Mouse (Mus musculus): ENCODE data around the gene Ninl. TPM values are rescaled to one million over a fixed set of nuclear protein-coding genes. Genes with fewer than 3 reads are reported as not detected.

The Ninl gene
- total RNA-seq, 1 experiment = 22.4 TPM

- DNase-seq (ENCODE audit: low read depth, low spot score) = no peak
Observed at GRCm38 (mm10) chr2:151038811-151039222, 365 bp downstream of the Ninl start.

GRCm38 (mm10) chr2:151037876-151038552, 1.2 kb downstream of the Ninl start:
- H3K9ac ChIP-seq (ENCODE audit: insufficient read depth, low read depth, low read length, poor library complexity, severe bottlenecking) = peak overlapping the region; percentile 99
- peak overlapping the region; percentile 78 to 95 for H3K4me3 ChIP-seq (ENCODE audit: insufficient read depth in 1 of 2, low read depth in 1 of 2, low read length in 2 of 2, poor library complexity in 1 of 2, severe bottlenecking in 1 of 2)

More at GRCm38 (mm10) chr2:151038811-151039222, 365 bp downstream of the Ninl start:
- H3K4me3 ChIP-seq (ENCODE audit: insufficient read depth in 1 of 2, low read depth in 1 of 2, low read length in 2 of 2, poor library complexity in 1 of 2, severe bottlenecking in 1 of 2) = peak overlapping the region; percentile 78 to 95
- no peaks in the 10 kb centered on the region for H3K36me3 ChIP-seq (ENCODE audit: control insufficient read depth, insufficient read depth, low read length, poor library complexity, severe bottlenecking)
- H3K9ac ChIP-seq (ENCODE audit: insufficient read depth, low read depth, low read length, poor library complexity, severe bottlenecking) = peak overlapping the region; percentile 99
- no peaks in the 10 kb centered on the region for H3K9me3 ChIP-seq (ENCODE audit: control insufficient read depth, insufficient read depth, low read depth, low read length)
- in situ Hi-C loops (cut with MboI; ENCODE audit: low sequenced_read_pairs in 2 of 2, unreplicated experiment in 2 of 2) = no loop called here
- peak overlapping the region; percentile 19; the same call in 1 of the 2 replicates for H3K27ac ChIP-seq (ENCODE audit: insufficient read depth, low read depth, low read length, poor library complexity, severe bottlenecking)
- peaks cover 0 to 6% of the 10 kb centered on the region in 2 experiments; a peak in 2 of 4 replicates for H3K4me1 ChIP-seq (ENCODE audit: control insufficient read depth in 2 of 2, insufficient read depth in 2 of 2, low read length in 2 of 2, poor library complexity in 1 of 2)
- TF ChIP-seq CHD2 (IDR thresholded peaks at IDR 0.05; ENCODE audit: low read depth, low read length) = no peak
- no peak for TF ChIP-seq ZC3H11A (IDR thresholded peaks at IDR 0.05; ENCODE audit: borderline replicate concordance, low read depth, low read length)
- no peak; the same call in 1 of the 2 replicates for TF ChIP-seq MAFK (IDR thresholded peaks at IDR 0.05; ENCODE audit: insufficient read depth, low read depth, low read length)
- TF ChIP-seq HCFC1 (IDR thresholded peaks at IDR 0.05; ENCODE audit: borderline replicate concordance, insufficient read depth, low read length) = no peak
- TF ChIP-seq ZNF384 (IDR thresholded peaks at IDR 0.05; ENCODE audit: low read depth, low read length) = no peak

GRCm38 (mm10) chr2:151037292-151037691, 1.9 kb downstream of the Ninl start:
- TF ChIP-seq ZC3H11A (IDR thresholded peaks at IDR 0.05; ENCODE audit: borderline replicate concordance, low read depth, low read length) (no peak), MAFK (IDR thresholded peaks at IDR 0.05; ENCODE audit: insufficient read depth, low read depth, low read length) (no peak), HCFC1 (IDR thresholded peaks at IDR 0.05; ENCODE audit: borderline replicate concordance, insufficient read depth, low read length) (no peak), ZNF384 (IDR thresholded peaks at IDR 0.05; ENCODE audit: low read depth, low read length) (no peak), CHD2 (IDR thresholded peaks at IDR 0.05; ENCODE audit: low read depth, low read length) (no peak)
- Histone ChIP-seq H3K36me3 (ENCODE audit: control insufficient read depth, insufficient read depth, low read length, poor library complexity, severe bottlenecking) (no peaks in the 10 kb centered on the region), H3K9ac (ENCODE audit: insufficient read depth, low read depth, low read length, poor library complexity, severe bottlenecking) (no peak overlapping the region), H3K4me1 (ENCODE audit: control insufficient read depth in 2 of 2, insufficient read depth in 2 of 2, low read length in 2 of 2, poor library complexity in 1 of 2) (peaks cover 0 to 6% of the 10 kb centered on the region in 2 experiments; a peak in 2 of 4 replicates), H3K9me3 (ENCODE audit: control insufficient read depth, insufficient read depth, low read depth, low read length) (no peaks in the 10 kb centered on the region), H3K27ac (ENCODE audit: insufficient read depth, low read depth, low read length, poor library complexity, severe bottlenecking) (no peak overlapping the region), H3K4me3 (ENCODE audit: insufficient read depth in 1 of 2, low read depth in 1 of 2, low read length in 2 of 2, poor library complexity in 1 of 2, severe bottlenecking in 1 of 2) (no peak overlapping the region)
- no peak for DNase-seq (ENCODE audit: low read depth, low spot score)
- in situ Hi-C loops (cut with MboI; ENCODE audit: low sequenced_read_pairs in 2 of 2, unreplicated experiment in 2 of 2) = no loop called here

More at GRCm38 (mm10) chr2:151037876-151038552, 1.2 kb downstream of the Ninl start:
- Histone ChIP-seq H3K9me3 (ENCODE audit: control insufficient read depth, insufficient read depth, low read depth, low read length) (no peaks in the 10 kb centered on the region), H3K36me3 (ENCODE audit: control insufficient read depth, insufficient read depth, low read length, poor library complexity, severe bottlenecking) (no peaks in the 10 kb centered on the region), H3K4me1 (ENCODE audit: control insufficient read depth in 2 of 2, insufficient read depth in 2 of 2, low read length in 2 of 2, poor library complexity in 1 of 2) (peaks cover 0 to 6% of the 10 kb centered on the region in 2 experiments; a peak in 2 of 4 replicates), H3K27ac (ENCODE audit: insufficient read depth, low read depth, low read length, poor library complexity, severe bottlenecking) (no peak overlapping the region)
- in situ Hi-C loops (cut with MboI; ENCODE audit: low sequenced_read_pairs in 2 of 2, unreplicated experiment in 2 of 2) = no loop called here
- DNase-seq (ENCODE audit: low read depth, low spot score) = no peak
- TF ChIP-seq CHD2 (IDR thresholded peaks at IDR 0.05; ENCODE audit: low read depth, low read length) = no peak
- no peak for TF ChIP-seq MAFK (IDR thresholded peaks at IDR 0.05; ENCODE audit: insufficient read depth, low read depth, low read length)
- TF ChIP-seq ZNF384 (IDR thresholded peaks at IDR 0.05; ENCODE audit: low read depth, low read length) = no peak
- TF ChIP-seq ZC3H11A (IDR thresholded peaks at IDR 0.05; ENCODE audit: borderline replicate concordance, low read depth, low read length) = no peak
- no peak for TF ChIP-seq HCFC1 (IDR thresholded peaks at IDR 0.05; ENCODE audit: borderline replicate concordance, insufficient read depth, low read length)

GRCm38 (mm10) chr2:151036721-151037120, 2.5 kb downstream of the Ninl start:
- TF ChIP-seq HCFC1 (IDR thresholded peaks at IDR 0.05; ENCODE audit: borderline replicate concordance, insufficient read depth, low read length) (no peak), MAFK (IDR thresholded peaks at IDR 0.05; ENCODE audit: insufficient read depth, low read depth, low read length) (no peak)
- DNase-seq (ENCODE audit: low read depth, low spot score) = no peak
- Histone ChIP-seq H3K9ac (ENCODE audit: insufficient read depth, low read depth, low read length, poor library complexity, severe bottlenecking) (no peak overlapping the region), H3K27ac (ENCODE audit: insufficient read depth, low read depth, low read length, poor library complexity, severe bottlenecking) (no peak overlapping the region), H3K4me3 (ENCODE audit: insufficient read depth in 1 of 2, low read depth in 1 of 2, low read length in 2 of 2, poor library complexity in 1 of 2, severe bottlenecking in 1 of 2) (no peak overlapping the region), H3K9me3 (ENCODE audit: control insufficient read depth, insufficient read depth, low read depth, low read length) (no peaks in the 10 kb centered on the region), H3K4me1 (ENCODE audit: control insufficient read depth in 2 of 2, insufficient read depth in 2 of 2, low read length in 2 of 2, poor library complexity in 1 of 2) (peaks cover 0 to 6% of the 10 kb centered on the region in 2 experiments; a peak in 2 of 4 replicates), H3K36me3 (ENCODE audit: control insufficient read depth, insufficient read depth, low read length, poor library complexity, severe bottlenecking) (no peaks in the 10 kb centered on the region)
- in situ Hi-C loops (cut with MboI; ENCODE audit: low sequenced_read_pairs in 2 of 2, unreplicated experiment in 2 of 2) = no loop called here

All from ES-E14 (cell line).